Mouse (Mus musculus) gastrocnemius, postnatal 4 days (tissue): ENCODE data around the gene 1700020N01Rik. TPM values are rescaled to one million over a fixed set of nuclear protein-coding genes. Genes with fewer than 3 reads are reported as not detected.
A peak's percentile ranks its signal among the peaks of the same experiment; 100 is the strongest.

ENCODE experiments used
- DNase-seq, 2 experiments: peaks; one replicate each; pipeline ENCODE4 v3.0.0; 2021 to 2022; ENCODE audit warnings: low spot score in 2 of 2, mixed read lengths in 2 of 2
- total RNA-seq, 2 experiments: library from RNA; stranded (reverse); gene quantifications; 2 replicates each; pipeline ENCODE4 v1.2.3; 2021

The 1700020N01Rik gene
- total RNA-seq, 2 experiments from 2014 or later = not detected

- peak in 1 of 2 experiments; percentile 48 for DNase-seq
These were observed 8.0 kb downstream of the 1700020N01Rik start for GRCm38 (mm10) chr10:21600931-21601330.

- DNase-seq = no peak
These were observed 11.5 kb downstream of the 1700020N01Rik start for GRCm38 (mm10) chr10:21604476-21604875.

- peak in 1 of 2 experiments; percentile 62 for DNase-seq
These were observed 12.1 kb downstream of the 1700020N01Rik start for GRCm38 (mm10) chr10:21605011-21605571.

- DNase-seq = no peak
These were observed 12.7 kb downstream of the 1700020N01Rik start for GRCm38 (mm10) chr10:21605601-21606000.

- DNase-seq = no peak
These were observed 14.0 kb downstream of the 1700020N01Rik start for GRCm38 (mm10) chr10:21606931-21607330.

GRCm38 (mm10) chr10:21609583-21609982 lies 16.6 kb downstream of the 1700020N01Rik start:
- no peak for DNase-seq

- no peak for DNase-seq
These were observed 20.3 kb downstream of the 1700020N01Rik start for GRCm38 (mm10) chr10:21613021-21613860.

- no peak for DNase-seq
These were observed 21.6 kb downstream of the 1700020N01Rik start for GRCm38 (mm10) chr10:21614520-21614919.

- DNase-seq = no peak
These were observed 26.0 kb downstream of the 1700020N01Rik start for GRCm38 (mm10) chr10:21618745-21619508.

GRCm38 (mm10) chr10:21622065-21622464 lies 29.1 kb downstream of the 1700020N01Rik start:
- no peak for DNase-seq

- peak; percentile 52 to 82 for DNase-seq
These were observed 35.6 kb downstream of the 1700020N01Rik start for GRCm38 (mm10) chr10:21628555-21628954.

GRCm38 (mm10) chr10:21629031-21629740 lies 36.2 kb downstream of the 1700020N01Rik start:
- no peak for DNase-seq

- peak in 1 of 2 experiments; percentile 49 for DNase-seq
These were observed 38.5 kb downstream of the 1700020N01Rik start for GRCm38 (mm10) chr10:21631481-21631880.

- no peak for DNase-seq
These were observed 39.7 kb downstream of the 1700020N01Rik start for GRCm38 (mm10) chr10:21632687-21633086.

GRCm38 (mm10) chr10:21635988-21636710 lies 43.2 kb downstream of the 1700020N01Rik start:
- no peak for DNase-seq

- DNase-seq = no peak
These were observed 43.8 kb downstream of the 1700020N01Rik start for GRCm38 (mm10) chr10:21636711-21637081.

GRCm38 (mm10) chr10:21651388-21651787 lies 58.4 kb downstream of the 1700020N01Rik start:
- no peak for DNase-seq

GRCm38 (mm10) chr10:21652426-21653345 lies 59.7 kb downstream of the 1700020N01Rik start:
- DNase-seq = no peak

GRCm38 (mm10) chr10:21653469-21653868 lies 60.5 kb downstream of the 1700020N01Rik start:
- DNase-seq = no peak
